Comparison of ENCODE assay signal across 8 mouse cellular contexts in the genomic region with DNA sequence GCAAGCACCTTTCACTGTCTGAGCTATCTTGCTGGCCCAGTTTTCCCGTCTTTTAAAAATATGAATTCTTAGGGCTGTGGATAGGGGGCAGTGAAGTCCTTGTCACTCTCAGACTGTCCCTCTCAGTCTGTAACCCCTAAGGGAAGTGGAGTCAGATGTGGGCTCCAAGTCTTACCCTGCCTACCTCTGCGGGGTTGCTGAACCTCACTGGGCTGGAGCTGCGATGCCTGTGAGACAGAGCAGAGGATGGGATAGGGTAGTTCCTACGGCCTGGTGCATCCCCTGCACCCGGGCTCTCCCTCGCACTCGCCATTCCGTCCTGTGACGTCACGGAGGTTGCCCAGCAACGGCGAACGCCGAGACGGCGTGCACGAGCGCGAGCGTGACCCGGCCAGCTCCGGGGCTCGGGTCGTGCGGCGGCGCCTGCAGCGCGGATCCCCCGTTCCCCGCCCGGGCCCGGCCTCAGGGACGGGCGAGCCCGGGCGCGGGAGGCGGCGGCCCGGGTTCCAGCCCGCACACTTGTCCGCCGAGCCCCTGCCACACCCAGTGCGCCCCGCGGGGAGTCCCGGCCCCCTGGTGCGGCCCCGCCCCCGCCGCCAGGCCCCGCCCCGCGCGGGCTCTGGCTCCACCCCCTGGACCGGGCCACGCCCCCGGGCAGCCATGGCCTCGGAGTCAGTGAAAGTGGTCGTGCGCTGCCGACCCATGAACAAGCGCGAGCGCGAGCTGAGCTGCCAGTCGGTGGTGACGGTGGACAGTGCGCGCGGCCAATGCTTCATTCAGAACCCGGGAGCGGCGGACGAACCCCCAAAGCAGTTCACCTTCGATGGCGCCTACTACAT. TPM values are rescaled to one million over a fixed set of nuclear protein-coding genes. Genes with fewer than 3 reads are reported as not detected.
DNase-seq lines count a peak whose midpoint lies in the region; ATAC-seq lines count a peak whose summit lies in the region.

No protein-coding gene starts in this region.

- under 1% methylated on average over 78 of the region's 78 CpGs for WGBS in forebrain, embryonic 10.5 days
- WGBS in heart, embryonic 16.5 days: under 1% methylated on average over 65 of the region's 78 CpGs
- WGBS in liver, embryonic 15.5 days (ENCODE audit: insufficient replicate concordance): 1% methylated on average over 70 of the region's 78 CpGs
- under 1% methylated on average over 67 of the region's 78 CpGs for WGBS in neural tube, embryonic 11.5 days
- under 1% methylated on average over 76 of the region's 78 CpGs for WGBS in stomach, embryonic 16.5 days

- H3K27ac ChIP-seq in forebrain, embryonic 10.5 days: peak overlapping the region; percentile 36
- no peak overlapping the region for H3K27ac ChIP-seq in heart, embryonic 16.5 days (ENCODE audit: low read length)
- 0 out of 2 replicates have a peak overlapping the region, but pooled peaks have one; percentile 2 for H3K27ac ChIP-seq in liver, embryonic 15.5 days (replicated peaks)
- no peak overlapping the region for H3K27ac ChIP-seq in neural tube, embryonic 11.5 days (ENCODE audit: low read depth, low read length)
- no peak overlapping the region for H3K27ac ChIP-seq in stomach, embryonic 16.5 days (ENCODE audit: low read length)

- peak overlapping the region; percentile 90 for H3K4me2 ChIP-seq in heart, embryonic 16.5 days (ENCODE audit: low read depth, low read length)
- peak overlapping the region; percentile 69 for H3K4me2 ChIP-seq in liver, embryonic 15.5 days
- peak overlapping the region; percentile 80 for H3K4me2 ChIP-seq in neural tube, embryonic 11.5 days (ENCODE audit: low read depth)
- H3K4me2 ChIP-seq in stomach, embryonic 16.5 days (ENCODE audit: low read depth, low read length): peak overlapping the region; percentile 87

- H3K4me1 ChIP-seq in forebrain, embryonic 10.5 days: peaks cover 24% of the 10 kb centered on the region
- 0 out of 2 replicates have a peak, but pooled peaks cover 4% of the 10 kb centered on the region for H3K4me1 ChIP-seq in heart, embryonic 16.5 days (ENCODE audit: control insufficient read depth, insufficient read depth, low read length)
- H3K4me1 ChIP-seq in liver, embryonic 15.5 days (replicated peaks): peaks cover 16% of the 10 kb centered on the region
- peaks cover 8% of the 10 kb centered on the region; the same call in 1 of the 2 replicates for H3K4me1 ChIP-seq in neural tube, embryonic 11.5 days (ENCODE audit: control insufficient read depth, insufficient read depth, low read length)
- H3K4me1 ChIP-seq in stomach, embryonic 16.5 days (ENCODE audit: control insufficient read depth, insufficient read depth, low read length): 0 out of 2 replicates have a peak, but pooled peaks cover 3% of the 10 kb centered on the region

- ATAC-seq in heart, embryonic 16.5 days (replicated peaks; ENCODE audit: extremely low read depth, insufficient read depth, low FRiP score): peak; percentile 92
- peak; percentile 82 for ATAC-seq in liver, embryonic 15.5 days (ENCODE audit: insufficient read depth)
- ATAC-seq in neural tube, embryonic 11.5 days (ENCODE audit: insufficient read depth, low FRiP score, low TSS enrichment): peak; percentile 85
- peak; percentile 92 for ATAC-seq in stomach, embryonic 16.5 days (ENCODE audit: insufficient read depth, low FRiP score)

- no peaks in the 10 kb centered on the region for H3K9me3 ChIP-seq in forebrain, embryonic 10.5 days
- no peaks in the 10 kb centered on the region for H3K9me3 ChIP-seq in heart, embryonic 16.5 days (replicated peaks; ENCODE audit: control insufficient read depth, low read length)
- no peaks in the 10 kb centered on the region for H3K9me3 ChIP-seq in liver, embryonic 15.5 days (replicated peaks)
- no peaks in the 10 kb centered on the region for H3K9me3 ChIP-seq in neural tube, embryonic 11.5 days (ENCODE audit: control insufficient read depth, low read length)
- no peaks in the 10 kb centered on the region for H3K9me3 ChIP-seq in stomach, embryonic 16.5 days (replicated peaks; ENCODE audit: control insufficient read depth, low read length)

- H3K4me3 ChIP-seq in forebrain, embryonic 10.5 days: peak overlapping the region; percentile 76
- peak overlapping the region; percentile 74 for H3K4me3 ChIP-seq in heart, embryonic 16.5 days (ENCODE audit: low read length)
- peak overlapping the region; percentile 68 for H3K4me3 ChIP-seq in liver, embryonic 15.5 days (replicated peaks)
- H3K4me3 ChIP-seq in neural tube, embryonic 11.5 days (ENCODE audit: low read depth, low read length): peak overlapping the region; percentile 71
- H3K4me3 ChIP-seq in stomach, embryonic 16.5 days (replicated peaks; ENCODE audit: low read length): peak overlapping the region; percentile 72

- peak overlapping the region; percentile 60 for H3K9ac ChIP-seq in heart, embryonic 16.5 days (ENCODE audit: low read length)
- peak overlapping the region; percentile 21; the same call in 1 of the 2 replicates for H3K9ac ChIP-seq in liver, embryonic 15.5 days
- H3K9ac ChIP-seq in neural tube, embryonic 11.5 days (ENCODE audit: low read length): peak overlapping the region; percentile 36
- H3K9ac ChIP-seq in stomach, embryonic 16.5 days (ENCODE audit: low read length): peak overlapping the region; percentile 67

- H3K36me3 ChIP-seq in forebrain, embryonic 10.5 days (replicated peaks): no peaks in the 10 kb centered on the region
- H3K36me3 ChIP-seq in heart, embryonic 16.5 days (ENCODE audit: control insufficient read depth, insufficient read depth): no peaks in the 10 kb centered on the region
- H3K36me3 ChIP-seq in liver, embryonic 15.5 days (replicated peaks): no peaks in the 10 kb centered on the region
- H3K36me3 ChIP-seq in neural tube, embryonic 11.5 days (ENCODE audit: control insufficient read depth, insufficient read depth, low read length): no peaks in the 10 kb centered on the region
- H3K36me3 ChIP-seq in stomach, embryonic 16.5 days (ENCODE audit: control insufficient read depth, insufficient read depth, low read length): no peaks in the 10 kb centered on the region

- H3K27me3 ChIP-seq in forebrain, embryonic 10.5 days (ENCODE audit: poor library complexity, severe bottlenecking): peaks cover 79% of the 10 kb centered on the region
- peaks cover 6% of the 10 kb centered on the region; the same call in 1 of the 2 replicates for H3K27me3 ChIP-seq in heart, embryonic 16.5 days (ENCODE audit: control insufficient read depth, insufficient read depth, low read length)
- peaks cover 41% of the 10 kb centered on the region for H3K27me3 ChIP-seq in liver, embryonic 15.5 days
- 0 out of 2 replicates have a peak, but pooled peaks cover 6% of the 10 kb centered on the region for H3K27me3 ChIP-seq in neural tube, embryonic 11.5 days (ENCODE audit: control insufficient read depth, insufficient read depth, low read length)
- peaks cover 6% of the 10 kb centered on the region for H3K27me3 ChIP-seq in stomach, embryonic 16.5 days (ENCODE audit: control insufficient read depth, insufficient read depth, low read length)

- peak; percentile 87 for DNase-seq in CD4-positive, CD25-positive, alpha-beta regulatory T cell, adult 2 months (ENCODE audit: low read depth, low spot score)
- peak; percentile 34 for DNase-seq in c-Kit-negative CD71-positive TER-119-positive erythroid progenitor cells, embryonic 14.5 days (ENCODE audit: low read depth, low spot score)
- DNase-seq in forebrain, embryonic 10.5 days (ENCODE audit: extremely low spot score, low spot score): peak; percentile 90
- peak; percentile 89 to 90 for DNase-seq in kidney, postnatal 25 days
- peak; percentile 90 for DNase-seq in neural tube, embryonic 11.5 days (ENCODE audit: low spot score)

RNA-seq across cellular contexts. Expression of gene Kif17, which starts 11.8 kb away (rescaled TPM):
- 0.25 and 0.39 TPM in 2 replicates for polyA plus RNA-seq in forebrain, embryonic 10.5 days (2016; fragmentation: Nextera tagmentation; extraction: Ambion mirVana)
- 0.68 and 0.99 TPM in 2 replicates for polyA plus RNA-seq in heart, embryonic 16.5 days (2015; fragmentation: Nextera tagmentation; extraction: Ambion mirVana)
- 0.30 and 0.32 TPM in 2 replicates for polyA plus RNA-seq in liver, embryonic 15.5 days (2015; fragmentation: Nextera tagmentation; extraction: Ambion mirVana)
- 0.37 and 0.46 TPM in 2 replicates for polyA plus RNA-seq in neural tube, embryonic 11.5 days (2014; fragmentation: Nextera tagmentation; extraction: Ambion mirVana)
- polyA plus RNA-seq in stomach, embryonic 16.5 days (2015; fragmentation: Nextera tagmentation; extraction: Ambion mirVana): 1.5 and 1.9 TPM in 2 replicates

RNA-seq across cellular contexts. Expression of gene Sh2d5, which starts 11.9 kb away (rescaled TPM):
- 0.23 and 0.47 TPM in 2 replicates for polyA plus RNA-seq in forebrain, embryonic 10.5 days (2016; fragmentation: Nextera tagmentation; extraction: Ambion mirVana)
- polyA plus RNA-seq in heart, embryonic 16.5 days (2015; fragmentation: Nextera tagmentation; extraction: Ambion mirVana): 0.15 and 0.26 TPM in 2 replicates
- 0.63 and 1.1 TPM in 2 replicates for polyA plus RNA-seq in liver, embryonic 15.5 days (2015; fragmentation: Nextera tagmentation; extraction: Ambion mirVana)
- 1.6 and 1.8 TPM in 2 replicates for polyA plus RNA-seq in neural tube, embryonic 11.5 days (2014; fragmentation: Nextera tagmentation; extraction: Ambion mirVana)
- 0.46 and 0.82 TPM in 2 replicates for polyA plus RNA-seq in stomach, embryonic 16.5 days (2015; fragmentation: Nextera tagmentation; extraction: Ambion mirVana)

RNA-seq across cellular contexts. Expression of gene Ddost, which starts 42.5 kb away (rescaled TPM):
- 279 and 281 TPM in 2 replicates for polyA plus RNA-seq in forebrain, embryonic 10.5 days (2016; fragmentation: Nextera tagmentation; extraction: Ambion mirVana)
- polyA plus RNA-seq in heart, embryonic 16.5 days (2015; fragmentation: Nextera tagmentation; extraction: Ambion mirVana): 247 and 263 TPM in 2 replicates
- polyA plus RNA-seq in liver, embryonic 15.5 days (2015; fragmentation: Nextera tagmentation; extraction: Ambion mirVana): 173 and 194 TPM in 2 replicates
- 231 and 247 TPM in 2 replicates for polyA plus RNA-seq in neural tube, embryonic 11.5 days (2014; fragmentation: Nextera tagmentation; extraction: Ambion mirVana)
- polyA plus RNA-seq in stomach, embryonic 16.5 days (2015; fragmentation: Nextera tagmentation; extraction: Ambion mirVana): 418 and 440 TPM in 2 replicates

RNA-seq across cellular contexts. Expression of gene Hp1bp3, which starts 46.0 kb away (rescaled TPM):
- 147 and 152 TPM in 2 replicates for polyA plus RNA-seq in forebrain, embryonic 10.5 days (2016; fragmentation: Nextera tagmentation; extraction: Ambion mirVana)
- 98.6 and 105 TPM in 2 replicates for polyA plus RNA-seq in heart, embryonic 16.5 days (2015; fragmentation: Nextera tagmentation; extraction: Ambion mirVana)
- 36.3 and 40.0 TPM in 2 replicates for polyA plus RNA-seq in liver, embryonic 15.5 days (2015; fragmentation: Nextera tagmentation; extraction: Ambion mirVana)
- polyA plus RNA-seq in neural tube, embryonic 11.5 days (2014; fragmentation: Nextera tagmentation; extraction: Ambion mirVana): 175 TPM in 2 replicates
- polyA plus RNA-seq in stomach, embryonic 16.5 days (2015; fragmentation: Nextera tagmentation; extraction: Ambion mirVana): 131 and 141 TPM in 2 replicates

Comparison
In these comparisons a context has a peak if more than half of its experiments do, and no peak if none do; other contexts are left out.
1. DNase-seq: peak in every context shown above with its lines; median percentile 90 in forebrain, embryonic 10.5 days; 90 in neural tube, embryonic 11.5 days; 90 in kidney, postnatal 25 days; 87 in CD4-positive, CD25-positive, alpha-beta regulatory T cell, adult 2 months; 34 in c-Kit-negative CD71-positive TER-119-positive erythroid progenitor cells, embryonic 14.5 days.
2. H3K27ac ChIP-seq: peak in forebrain, embryonic 10.5 days (single experiment) and liver, embryonic 15.5 days (single experiment); none in heart, embryonic 16.5 days (single experiment), neural tube, embryonic 11.5 days (single experiment) and stomach, embryonic 16.5 days (single experiment).
3. Peak in every context shown above with its lines, with median percentiles within 50 percentile points of each other: H3K4me3 ChIP-seq, ATAC-seq, H3K4me2 ChIP-seq and H3K9ac ChIP-seq.